Mouse (Mus musculus): ENCODE measurements around the gene Leng1.
"Not testable (repeated sequence)": the region's sequence is repeated elsewhere in the genome, so short reads cannot be mapped to it uniquely, and the experiment has no call there.

The Leng1 gene

GRCm38 (mm10) chr7:3665215-3666114, at the start of gene Leng1:
TSS of gene Leng1 (minus strand) at chr7:3665840.
- DNase-seq, result peak; percentile 92

GRCm38 (mm10) chr7:3715249-3715648, 49.6 kb upstream of the Leng1 start:
- DNase-seq, result no peak

- DNase-seq, result no peak
Measured at GRCm38 (mm10) chr7:3712264-3712942, 46.8 kb upstream of the Leng1 start.

- DNase-seq, result no peak
Measured at GRCm38 (mm10) chr7:3709000-3709399, 43.4 kb upstream of the Leng1 start.

- DNase-seq, result not testable (repeated sequence)
Measured at GRCm38 (mm10) chr7:3708447-3708980, 42.9 kb upstream of the Leng1 start.

- DNase-seq, result no peak
Measured at GRCm38 (mm10) chr7:3707568-3708413, 42.2 kb upstream of the Leng1 start.

- DNase-seq, result no peak
Measured at GRCm38 (mm10) chr7:3707027-3707426, 41.4 kb upstream of the Leng1 start.

GRCm38 (mm10) chr7:3706343-3706934, 40.8 kb upstream of the Leng1 start:
- no peak for DNase-seq

GRCm38 (mm10) chr7:3705911-3706310, 40.3 kb upstream of the Leng1 start:
- DNase-seq, result no peak

GRCm38 (mm10) chr7:3705461-3705860, 39.8 kb upstream of the Leng1 start:
- not testable (repeated sequence) for DNase-seq

- no peak for DNase-seq
Measured at GRCm38 (mm10) chr7:3704475-3704874, 38.8 kb upstream of the Leng1 start.

GRCm38 (mm10) chr7:3703879-3704441, 38.3 kb upstream of the Leng1 start, which contains the start of gene Rps9:
TSS of gene Rps9 (plus strand) at chr7:3703993.
- DNase-seq, result peak; percentile 95

- DNase-seq, result no peak
Measured at GRCm38 (mm10) chr7:3703148-3703878, 37.7 kb upstream of the Leng1 start.

GRCm38 (mm10) chr7:3698471-3698870, 32.8 kb upstream of the Leng1 start:
- DNase-seq, result no peak

GRCm38 (mm10) chr7:3694949-3695305, 29.3 kb upstream of the Leng1 start:
- not testable (repeated sequence) for DNase-seq

- DNase-seq, result peak; percentile 53
Measured at GRCm38 (mm10) chr7:3694076-3694948, 28.7 kb upstream of the Leng1 start.

GRCm38 (mm10) chr7:3693809-3694075, 28.1 kb upstream of the Leng1 start:
- no peak for DNase-seq

- DNase-seq, result peak; percentile 90
Measured at GRCm38 (mm10) chr7:3692987-3693808, 27.6 kb upstream of the Leng1 start, which contains the start of gene Mboat7. TSS of gene Mboat7 (minus strand) at chr7:3693523.

- no peak for DNase-seq
Measured at GRCm38 (mm10) chr7:3692382-3692986, 26.8 kb upstream of the Leng1 start, which contains the start of gene Tsen34. TSS of gene Tsen34 (plus strand) at chr7:3692863.
